Mouse (Mus musculus): ENCODE results near the gene Olfr325. TPM values are rescaled to one million over a fixed set of nuclear protein-coding genes. Genes with fewer than 3 reads are reported as not detected.

Gene Olfr325
- polyA plus RNA-seq, 1 experiment from 2014 or later, result not detected

DNA sequence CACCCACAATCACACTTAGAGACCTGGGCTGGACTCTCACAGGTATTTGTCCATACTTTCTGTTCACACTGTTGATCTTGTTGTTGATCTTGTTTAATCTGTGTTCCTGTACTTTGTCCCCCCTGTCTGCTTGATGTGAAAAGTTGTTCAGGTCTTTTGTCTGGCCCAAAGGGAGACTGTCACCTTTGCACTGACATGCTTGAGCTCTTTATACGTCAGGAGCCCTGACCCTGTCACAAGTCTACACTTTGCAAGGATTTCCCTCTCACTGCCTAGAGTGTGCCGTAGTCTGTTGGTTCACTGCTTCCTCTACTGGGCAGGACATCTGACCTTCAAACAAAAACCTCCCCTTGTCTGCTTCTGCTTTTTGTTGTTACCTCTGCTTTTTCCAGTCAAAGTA lies 27.2 kb downstream of the Olfr325 start:
- WGBS, result 50% methylated on average over 2 of the region's 2 CpGs
- Histone ChIP-seq H3K27me3 (replicated peaks; ENCODE audit: control insufficient read depth, insufficient read depth, low read length) (peaks cover 66% of the 10 kb centered on the region), H3K27ac (ENCODE audit: low read depth, low read length) (no peak overlapping the region), H3K4me2 (replicated peaks; ENCODE audit: low read depth) (no peak overlapping the region), H3K4me1 (replicated peaks; ENCODE audit: control insufficient read depth, insufficient read depth, low read length) (no peaks in the 10 kb centered on the region), H3K36me3 (ENCODE audit: control insufficient read depth, insufficient read depth) (no peaks in the 10 kb centered on the region), H3K4me3 (ENCODE audit: low read depth, low read length) (no peak overlapping the region), H3K9ac (ENCODE audit: low read depth, low read length) (no peak overlapping the region), H3K9me3 (ENCODE audit: control insufficient read depth) (no peaks in the 10 kb centered on the region)
- TF ChIP-seq CTCF (IDR thresholded peaks at IDR 0.05; ENCODE audit: low read depth), result no peak
- no peak for ATAC-seq

DNA sequence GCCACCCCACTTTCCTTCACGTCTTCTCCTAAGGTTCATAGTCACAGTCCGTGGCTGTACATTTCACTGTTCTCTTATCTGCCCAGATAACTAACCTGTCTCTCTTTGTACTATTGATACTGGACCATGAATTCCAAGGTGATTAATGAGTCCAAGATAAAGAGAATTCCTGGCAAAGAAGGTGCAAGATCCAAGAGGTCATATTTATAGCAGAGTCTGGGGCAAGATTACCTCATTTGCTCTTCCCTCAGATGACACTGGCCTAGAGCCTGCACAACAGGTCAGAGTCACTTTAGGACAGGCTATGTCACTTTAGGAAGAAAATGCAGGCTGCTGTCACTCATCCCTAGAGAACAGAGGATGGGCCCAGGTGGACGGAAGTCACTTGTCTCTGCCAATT lies 27.7 kb downstream of the Olfr325 start:
- no peaks in the 10 kb centered on the region for H3K36me3 ChIP-seq (ENCODE audit: control insufficient read depth, insufficient read depth)
- H3K27me3 ChIP-seq (replicated peaks; ENCODE audit: control insufficient read depth, insufficient read depth, low read length), result peaks cover 63% of the 10 kb centered on the region
- H3K27ac ChIP-seq (ENCODE audit: low read depth, low read length), result no peak overlapping the region
- no peaks in the 10 kb centered on the region for H3K9me3 ChIP-seq (ENCODE audit: control insufficient read depth)
- peak; percentile 68 for ATAC-seq
- H3K4me3 ChIP-seq (ENCODE audit: low read depth, low read length), result no peak overlapping the region
- 46% methylated on average over 3 of the region's 3 CpGs for WGBS
- no peaks in the 10 kb centered on the region for H3K4me1 ChIP-seq (replicated peaks; ENCODE audit: control insufficient read depth, insufficient read depth, low read length)
- H3K4me2 ChIP-seq (replicated peaks; ENCODE audit: low read depth), result no peak overlapping the region
- TF ChIP-seq CTCF (IDR thresholded peaks at IDR 0.05; ENCODE audit: low read depth), result no peak
- no peak overlapping the region for H3K9ac ChIP-seq (ENCODE audit: low read depth, low read length)

DNA sequence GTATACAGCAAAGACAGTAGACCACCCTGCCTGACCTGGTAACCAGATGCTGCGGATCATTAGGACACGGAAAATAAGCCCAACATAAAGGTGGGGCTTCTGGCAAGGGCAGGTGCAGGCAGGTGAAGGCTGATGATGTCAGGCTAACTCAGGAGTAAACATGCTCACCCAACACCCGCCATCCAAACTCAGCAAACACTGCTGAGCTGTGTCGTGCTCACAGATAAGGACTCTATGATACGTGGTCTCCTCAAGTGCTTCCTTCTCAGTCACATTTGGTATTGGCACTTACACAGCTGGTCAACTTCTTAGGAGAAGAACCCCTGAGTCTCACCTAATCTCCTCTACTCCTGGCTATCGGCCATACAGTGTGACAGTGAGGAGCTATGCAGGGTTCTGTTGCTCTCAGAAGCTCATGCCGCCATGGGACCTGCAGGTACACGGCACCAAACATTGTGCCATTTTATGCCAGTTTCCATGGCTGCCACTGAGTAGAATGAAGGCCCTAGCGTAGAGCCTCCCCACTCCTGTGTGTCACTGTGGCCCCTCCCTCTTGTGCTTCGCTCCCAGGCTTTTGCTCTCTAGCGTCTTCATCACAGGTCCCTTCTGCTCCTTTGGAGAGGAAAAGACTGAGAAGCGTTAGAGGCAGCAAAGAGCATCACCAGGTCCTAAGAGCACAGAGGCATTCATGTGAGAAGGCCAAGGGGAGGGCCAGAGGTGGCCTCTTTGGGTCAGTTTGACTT lies 28.8 kb downstream of the Olfr325 start:
- WGBS, result 78% methylated on average over 12 of the region's 12 CpGs
- Histone ChIP-seq H3K4me2 (replicated peaks; ENCODE audit: low read depth) (no peak overlapping the region), H3K36me3 (ENCODE audit: control insufficient read depth, insufficient read depth) (no peaks in the 10 kb centered on the region), H3K27me3 (replicated peaks; ENCODE audit: control insufficient read depth, insufficient read depth, low read length) (peaks cover 62% of the 10 kb centered on the region), H3K4me3 (ENCODE audit: low read depth, low read length) (no peak overlapping the region), H3K4me1 (replicated peaks; ENCODE audit: control insufficient read depth, insufficient read depth, low read length) (no peaks in the 10 kb centered on the region), H3K9ac (ENCODE audit: low read depth, low read length) (no peak overlapping the region), H3K27ac (ENCODE audit: low read depth, low read length) (no peak overlapping the region), H3K9me3 (ENCODE audit: control insufficient read depth) (no peaks in the 10 kb centered on the region)
- no peak for TF ChIP-seq CTCF (IDR thresholded peaks at IDR 0.05; ENCODE audit: low read depth)
- peak; percentile 50; the same call in 1 of the 2 replicates for ATAC-seq

DNA sequence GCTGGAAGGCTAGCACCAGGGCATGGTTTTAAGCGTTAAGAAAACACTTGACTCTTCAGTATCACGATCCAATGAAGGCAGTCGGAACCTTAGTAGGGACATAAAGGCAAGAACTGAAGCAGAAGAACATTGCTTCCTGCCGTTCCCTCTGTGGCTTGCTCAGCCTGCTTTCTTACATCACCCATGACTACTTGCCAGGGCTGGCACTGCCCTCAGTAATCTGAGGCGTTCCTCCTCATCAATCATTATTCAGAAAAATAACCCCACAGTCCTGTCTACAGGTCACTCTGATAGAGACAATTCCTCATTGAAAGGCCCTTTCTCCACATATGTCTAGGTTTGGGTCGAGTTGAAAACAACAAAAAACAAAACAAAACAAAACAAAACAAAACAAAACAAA lies 29.5 kb downstream of the Olfr325 start:
- no peak overlapping the region for H3K4me3 ChIP-seq (ENCODE audit: low read depth, low read length)
- peaks cover 62% of the 10 kb centered on the region for H3K27me3 ChIP-seq (replicated peaks; ENCODE audit: control insufficient read depth, insufficient read depth, low read length)
- no peak overlapping the region for H3K4me2 ChIP-seq (replicated peaks; ENCODE audit: low read depth)
- no peak overlapping the region for H3K27ac ChIP-seq (ENCODE audit: low read depth, low read length)
- no peaks in the 10 kb centered on the region for H3K4me1 ChIP-seq (replicated peaks; ENCODE audit: control insufficient read depth, insufficient read depth, low read length)
- H3K9me3 ChIP-seq (ENCODE audit: control insufficient read depth), result no peaks in the 10 kb centered on the region
- no peak for TF ChIP-seq CTCF (IDR thresholded peaks at IDR 0.05; ENCODE audit: low read depth)
- 83% methylated on average over 6 of the region's 6 CpGs for WGBS
- no peak overlapping the region for H3K9ac ChIP-seq (ENCODE audit: low read depth, low read length)
- H3K36me3 ChIP-seq (ENCODE audit: control insufficient read depth, insufficient read depth), result no peaks in the 10 kb centered on the region
- no peak for ATAC-seq

DNA sequence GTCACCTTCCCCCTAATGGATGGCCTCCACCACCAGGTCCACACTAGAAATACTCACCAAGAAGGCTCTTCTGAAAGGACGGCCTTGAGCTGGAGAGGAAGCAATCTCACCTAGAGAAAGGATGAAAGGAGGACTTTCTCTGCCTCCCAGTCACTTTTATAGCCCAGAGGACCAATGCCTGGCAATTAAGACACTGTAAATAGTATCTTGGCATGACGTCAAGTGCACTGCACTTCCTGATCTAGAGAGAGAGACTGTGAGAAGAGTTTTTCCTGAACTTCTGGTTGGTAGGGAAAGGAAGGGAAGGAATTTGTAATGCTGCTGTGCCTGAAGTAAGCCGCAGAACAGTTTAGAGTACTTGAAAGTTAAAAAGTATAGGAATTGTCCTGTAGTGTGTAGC lies 35.8 kb downstream of the Olfr325 start:
- Histone ChIP-seq H3K9me3 (ENCODE audit: control insufficient read depth) (no peaks in the 10 kb centered on the region), H3K4me3 (ENCODE audit: low read depth, low read length) (no peak overlapping the region), H3K4me1 (replicated peaks; ENCODE audit: control insufficient read depth, insufficient read depth, low read length) (0 out of 2 replicates have a peak, but pooled peaks cover 4% of the 10 kb centered on the region), H3K36me3 (ENCODE audit: control insufficient read depth, insufficient read depth) (no peaks in the 10 kb centered on the region), H3K27me3 (replicated peaks; ENCODE audit: control insufficient read depth, insufficient read depth, low read length) (peaks cover 53% of the 10 kb centered on the region), H3K9ac (ENCODE audit: low read depth, low read length) (no peak overlapping the region), H3K4me2 (replicated peaks; ENCODE audit: low read depth) (no peak overlapping the region), H3K27ac (ENCODE audit: low read depth, low read length) (no peak overlapping the region)
- no peak for TF ChIP-seq CTCF (IDR thresholded peaks at IDR 0.05; ENCODE audit: low read depth)
- peak; percentile 42; the same call in 1 of the 2 replicates for ATAC-seq
- 24% methylated on average over 3 of the region's 3 CpGs for WGBS

DNA sequence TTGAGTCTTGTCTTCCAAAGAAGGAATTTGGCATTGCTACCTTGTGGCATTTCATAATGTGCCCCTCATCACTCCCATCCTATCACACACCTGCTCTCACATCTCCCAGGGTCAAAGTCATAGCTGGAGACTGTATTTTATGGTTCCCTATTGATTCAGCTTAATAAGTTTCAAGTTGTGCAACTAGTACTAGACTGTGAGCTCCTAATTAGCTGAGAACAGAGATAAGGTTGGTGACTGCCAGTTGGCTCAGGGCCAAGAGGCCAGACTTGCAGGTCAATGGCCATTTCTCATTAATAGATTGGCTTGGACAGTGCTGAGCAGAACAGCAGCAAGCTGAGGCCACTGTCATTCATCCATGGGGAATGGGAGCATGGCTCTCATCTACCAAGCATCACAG lies 37.0 kb downstream of the Olfr325 start:
- Histone ChIP-seq H3K27me3 (replicated peaks; ENCODE audit: control insufficient read depth, insufficient read depth, low read length) (peaks cover 50% of the 10 kb centered on the region), H3K4me3 (ENCODE audit: low read depth, low read length) (no peak overlapping the region), H3K4me1 (replicated peaks; ENCODE audit: control insufficient read depth, insufficient read depth, low read length) (peaks cover 4% of the 10 kb centered on the region; the same call in 1 of the 2 replicates), H3K9me3 (ENCODE audit: control insufficient read depth) (no peaks in the 10 kb centered on the region), H3K36me3 (ENCODE audit: control insufficient read depth, insufficient read depth) (no peaks in the 10 kb centered on the region), H3K27ac (ENCODE audit: low read depth, low read length) (no peak overlapping the region), H3K9ac (ENCODE audit: low read depth, low read length) (no peak overlapping the region), H3K4me2 (replicated peaks; ENCODE audit: low read depth) (no peak overlapping the region)
- ATAC-seq, result peak; percentile 69
- no peak for TF ChIP-seq CTCF (IDR thresholded peaks at IDR 0.05; ENCODE audit: low read depth)
